Mouse (Mus musculus) kidney, postnatal 10 days (tissue): ENCODE data around the gene Klf1.

Source experiments
- DNase-seq: peaks from one replicate; pipeline ENCODE4 v3.0.0; 2021; ENCODE audit warnings: mixed read lengths

The Klf1 gene

GRCm38 (mm10) chr8:84936041-84936961, 34.6 kb downstream of the Klf1 start:
- DNase-seq: no peak

- DNase-seq: peak; percentile 71
Measured at GRCm38 (mm10) chr8:84936962-84937546, 35.3 kb downstream of the Klf1 start, which contains the start of gene Mast1. TSS of gene Mast1 (minus strand) at chr8:84937359.

GRCm38 (mm10) chr8:84937620-84938485, 36.1 kb downstream of the Klf1 start:
- no peak for DNase-seq

- DNase-seq: no peak
Measured at GRCm38 (mm10) chr8:84943699-84944098, 42.0 kb downstream of the Klf1 start.

- peak; percentile 59 for DNase-seq
Measured at GRCm38 (mm10) chr8:84944478-84945160, 42.9 kb downstream of the Klf1 start.

GRCm38 (mm10) chr8:84945235-84945632, 43.5 kb downstream of the Klf1 start:
- no peak for DNase-seq

GRCm38 (mm10) chr8:84945633-84946527, 44.2 kb downstream of the Klf1 start:
- no peak for DNase-seq

- no peak for DNase-seq
Measured at GRCm38 (mm10) chr8:84946528-84947240, 45.0 kb downstream of the Klf1 start, which contains the start of gene Rtbdn. TSS of gene Rtbdn (plus strand) at chr8:84946991.

- DNase-seq: peak; percentile 78
Measured at GRCm38 (mm10) chr8:84947241-84947545, 45.5 kb downstream of the Klf1 start.

- no peak for DNase-seq
Measured at GRCm38 (mm10) chr8:84949753-84950152, 48.0 kb downstream of the Klf1 start.

- DNase-seq: peak; percentile 57
Measured at GRCm38 (mm10) chr8:84952612-84953255, 51.0 kb downstream of the Klf1 start.
